Mouse (Mus musculus): Measurements from ENCODE around the gene Bach2. TPM values are rescaled to one million over a fixed set of nuclear protein-coding genes. Genes with fewer than 3 reads are reported as not detected.

Bach2 gene
- polyA plus RNA-seq, 1 experiment from 2014 or later = 1.1 TPM

- H3K4me3 ChIP-seq (ENCODE audit: low read depth, low read length) = no peak overlapping the region
- H3K4me1 ChIP-seq (replicated peaks; ENCODE audit: control insufficient read depth, insufficient read depth, low read length) = no peaks in the 10 kb centered on the region
- no peaks in the 10 kb centered on the region for H3K36me3 ChIP-seq (ENCODE audit: control insufficient read depth, insufficient read depth)
- no peak overlapping the region for H3K27ac ChIP-seq (ENCODE audit: low read depth, low read length)
- no peak overlapping the region for H3K9ac ChIP-seq (ENCODE audit: low read depth, low read length)
- ATAC-seq = no peak
- no peaks in the 10 kb centered on the region for H3K27me3 ChIP-seq (replicated peaks; ENCODE audit: control insufficient read depth, insufficient read depth, low read length)
- WGBS = 54% methylated on average over 9 of the region's 9 CpGs
- no peak overlapping the region for H3K4me2 ChIP-seq (replicated peaks; ENCODE audit: low read depth)
- H3K9me3 ChIP-seq (ENCODE audit: control insufficient read depth) = no peaks in the 10 kb centered on the region
- no peak for TF ChIP-seq CTCF (IDR thresholded peaks at IDR 0.05; ENCODE audit: low read depth)
Observed at GRCm38 (mm10) chr4:32210424-32211184, 28.0 kb upstream of the Bach2 start.

- H3K4me1 ChIP-seq (replicated peaks; ENCODE audit: control insufficient read depth, insufficient read depth, low read length) = no peaks in the 10 kb centered on the region
- H3K9me3 ChIP-seq (ENCODE audit: control insufficient read depth) = no peaks in the 10 kb centered on the region
- no peak overlapping the region for H3K4me3 ChIP-seq (ENCODE audit: low read depth, low read length)
- no peaks in the 10 kb centered on the region for H3K27me3 ChIP-seq (replicated peaks; ENCODE audit: control insufficient read depth, insufficient read depth, low read length)
- no peaks in the 10 kb centered on the region for H3K36me3 ChIP-seq (ENCODE audit: control insufficient read depth, insufficient read depth)
- H3K27ac ChIP-seq (ENCODE audit: low read depth, low read length) = no peak overlapping the region
- no peak for TF ChIP-seq CTCF (IDR thresholded peaks at IDR 0.05; ENCODE audit: low read depth)
- no peak for ATAC-seq
- no peak overlapping the region for H3K4me2 ChIP-seq (replicated peaks; ENCODE audit: low read depth)
- H3K9ac ChIP-seq (ENCODE audit: low read depth, low read length) = no peak overlapping the region
Observed at GRCm38 (mm10) chr4:32212593-32212992, 26.0 kb upstream of the Bach2 start.

- Histone ChIP-seq H3K27me3 (replicated peaks; ENCODE audit: control insufficient read depth, insufficient read depth, low read length) (no peaks in the 10 kb centered on the region), H3K9ac (ENCODE audit: low read depth, low read length) (no peak overlapping the region), H3K4me3 (ENCODE audit: low read depth, low read length) (no peak overlapping the region), H3K4me1 (replicated peaks; ENCODE audit: control insufficient read depth, insufficient read depth, low read length) (no peaks in the 10 kb centered on the region), H3K27ac (ENCODE audit: low read depth, low read length) (no peak overlapping the region), H3K36me3 (ENCODE audit: control insufficient read depth, insufficient read depth) (no peaks in the 10 kb centered on the region), H3K9me3 (ENCODE audit: control insufficient read depth) (no peaks in the 10 kb centered on the region), H3K4me2 (replicated peaks; ENCODE audit: low read depth) (no peak overlapping the region)
- WGBS = 55% methylated on average over 4 of the region's 4 CpGs
- no peak for TF ChIP-seq CTCF (IDR thresholded peaks at IDR 0.05; ENCODE audit: low read depth)
- ATAC-seq = no peak
Observed at GRCm38 (mm10) chr4:32216466-32216865, 22.1 kb upstream of the Bach2 start.

GRCm38 (mm10) chr4:32217016-32217415, 21.6 kb upstream of the Bach2 start:
- 89% methylated on average over 3 of the region's 3 CpGs for WGBS
- ATAC-seq = no peak

GRCm38 (mm10) chr4:32217593-32217992, 21.0 kb upstream of the Bach2 start:
- Histone ChIP-seq H3K9ac (ENCODE audit: low read depth, low read length) (no peak overlapping the region), H3K27ac (ENCODE audit: low read depth, low read length) (no peak overlapping the region), H3K9me3 (ENCODE audit: control insufficient read depth) (no peaks in the 10 kb centered on the region), H3K4me1 (replicated peaks; ENCODE audit: control insufficient read depth, insufficient read depth, low read length) (no peaks in the 10 kb centered on the region), H3K36me3 (ENCODE audit: control insufficient read depth, insufficient read depth) (no peaks in the 10 kb centered on the region), H3K4me2 (replicated peaks; ENCODE audit: low read depth) (no peak overlapping the region), H3K27me3 (replicated peaks; ENCODE audit: control insufficient read depth, insufficient read depth, low read length) (no peaks in the 10 kb centered on the region), H3K4me3 (ENCODE audit: low read depth, low read length) (no peak overlapping the region)
- TF ChIP-seq CTCF (IDR thresholded peaks at IDR 0.05; ENCODE audit: low read depth) = no peak
- 96% methylated on average over 12 of the region's 12 CpGs for WGBS
- ATAC-seq = no peak

More at GRCm38 (mm10) chr4:32217016-32217415, 21.6 kb upstream of the Bach2 start:
- Histone ChIP-seq H3K4me3 (ENCODE audit: low read depth, low read length) (no peak overlapping the region), H3K9ac (ENCODE audit: low read depth, low read length) (no peak overlapping the region), H3K9me3 (ENCODE audit: control insufficient read depth) (no peaks in the 10 kb centered on the region), H3K27ac (ENCODE audit: low read depth, low read length) (no peak overlapping the region), H3K27me3 (replicated peaks; ENCODE audit: control insufficient read depth, insufficient read depth, low read length) (no peaks in the 10 kb centered on the region), H3K4me2 (replicated peaks; ENCODE audit: low read depth) (no peak overlapping the region), H3K4me1 (replicated peaks; ENCODE audit: control insufficient read depth, insufficient read depth, low read length) (no peaks in the 10 kb centered on the region), H3K36me3 (ENCODE audit: control insufficient read depth, insufficient read depth) (no peaks in the 10 kb centered on the region)
- TF ChIP-seq CTCF (IDR thresholded peaks at IDR 0.05; ENCODE audit: low read depth) = no peak

- Histone ChIP-seq H3K4me1 (replicated peaks; ENCODE audit: control insufficient read depth, insufficient read depth, low read length) (no peaks in the 10 kb centered on the region), H3K27me3 (replicated peaks; ENCODE audit: control insufficient read depth, insufficient read depth, low read length) (no peaks in the 10 kb centered on the region), H3K9ac (ENCODE audit: low read depth, low read length) (no peak overlapping the region), H3K4me3 (ENCODE audit: low read depth, low read length) (no peak overlapping the region), H3K9me3 (ENCODE audit: control insufficient read depth) (no peaks in the 10 kb centered on the region), H3K36me3 (ENCODE audit: control insufficient read depth, insufficient read depth) (no peaks in the 10 kb centered on the region), H3K27ac (ENCODE audit: low read depth, low read length) (no peak overlapping the region), H3K4me2 (replicated peaks; ENCODE audit: low read depth) (no peak overlapping the region)
- 51% methylated on average over 4 of the region's 4 CpGs for WGBS
- ATAC-seq = no peak
- no peak for TF ChIP-seq CTCF (IDR thresholded peaks at IDR 0.05; ENCODE audit: low read depth)
Observed at GRCm38 (mm10) chr4:32218371-32218770, 20.2 kb upstream of the Bach2 start.
